Mouse (Mus musculus): Measurements from ENCODE around the gene Atxn1l. TPM values are rescaled to one million over a fixed set of nuclear protein-coding genes. Genes with fewer than 3 reads are reported as not detected.

The Atxn1l gene
- total RNA-seq, 1 experiment from 2014 or later = 13.3 TPM

GRCm38 (mm10) chr8:109747468-109748199 is 10.1 kb upstream of the Atxn1l start:
- no peak for ATAC-seq (replicated peaks in 1 of 2; ENCODE audit: insufficient read depth in 1 of 2, low FRiP score in 2 of 2, low TSS enrichment in 1 of 2, low read depth in 1 of 2, poor library complexity in 2 of 2, severe bottlenecking in 2 of 2)

DNA sequence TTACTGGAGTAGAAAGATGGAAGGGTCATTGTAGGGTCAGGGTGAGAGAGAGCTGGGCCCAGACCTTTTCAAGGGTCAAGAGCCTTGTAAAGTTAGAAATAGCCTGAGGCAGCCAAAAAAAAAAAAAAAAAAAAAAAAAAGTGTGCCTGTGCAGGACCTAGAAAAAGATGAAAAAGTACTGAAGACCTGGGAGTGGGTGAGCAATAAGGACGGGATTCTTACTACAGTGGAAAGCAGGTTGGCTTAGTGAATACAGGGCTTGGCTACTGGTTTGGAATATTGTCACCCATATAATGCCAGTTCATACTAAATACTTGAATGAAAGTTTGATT is 476 bp upstream of the Atxn1l start:
- no peak; a peak in 1 of 4 replicates for ATAC-seq (replicated peaks in 1 of 2; ENCODE audit: insufficient read depth in 1 of 2, low FRiP score in 2 of 2, low TSS enrichment in 1 of 2, low read depth in 1 of 2, poor library complexity in 2 of 2, severe bottlenecking in 2 of 2)

GRCm38 (mm10) chr8:109736819-109737218 is 720 bp downstream of the Atxn1l start:
- ATAC-seq (replicated peaks in 1 of 2; ENCODE audit: insufficient read depth in 1 of 2, low FRiP score in 2 of 2, low TSS enrichment in 1 of 2, low read depth in 1 of 2, poor library complexity in 2 of 2, severe bottlenecking in 2 of 2) = peak in 1 of 2 experiments; percentile 33; a peak in 2 of 4 replicates

GRCm38 (mm10) chr8:109734018-109734417 is 3.5 kb downstream of the Atxn1l start:
- no peak for ATAC-seq (replicated peaks in 1 of 2; ENCODE audit: insufficient read depth in 1 of 2, low FRiP score in 2 of 2, low TSS enrichment in 1 of 2, low read depth in 1 of 2, poor library complexity in 2 of 2, severe bottlenecking in 2 of 2)

GRCm38 (mm10) chr8:109731012-109731411 is 6.5 kb downstream of the Atxn1l start:
- no peak for ATAC-seq (replicated peaks in 1 of 2; ENCODE audit: insufficient read depth in 1 of 2, low FRiP score in 2 of 2, low TSS enrichment in 1 of 2, low read depth in 1 of 2, poor library complexity in 2 of 2, severe bottlenecking in 2 of 2)

GRCm38 (mm10) chr8:109725106-109725505 is 12.4 kb downstream of the Atxn1l start:
- ATAC-seq (replicated peaks in 1 of 2; ENCODE audit: insufficient read depth in 1 of 2, low FRiP score in 2 of 2, low TSS enrichment in 1 of 2, low read depth in 1 of 2, poor library complexity in 2 of 2, severe bottlenecking in 2 of 2) = no peak

GRCm38 (mm10) chr8:109714961-109715360 is 22.6 kb downstream of the Atxn1l start:
- ATAC-seq (replicated peaks in 1 of 2; ENCODE audit: insufficient read depth in 1 of 2, low FRiP score in 2 of 2, low TSS enrichment in 1 of 2, low read depth in 1 of 2, poor library complexity in 2 of 2, severe bottlenecking in 2 of 2) = no peak

DNA sequence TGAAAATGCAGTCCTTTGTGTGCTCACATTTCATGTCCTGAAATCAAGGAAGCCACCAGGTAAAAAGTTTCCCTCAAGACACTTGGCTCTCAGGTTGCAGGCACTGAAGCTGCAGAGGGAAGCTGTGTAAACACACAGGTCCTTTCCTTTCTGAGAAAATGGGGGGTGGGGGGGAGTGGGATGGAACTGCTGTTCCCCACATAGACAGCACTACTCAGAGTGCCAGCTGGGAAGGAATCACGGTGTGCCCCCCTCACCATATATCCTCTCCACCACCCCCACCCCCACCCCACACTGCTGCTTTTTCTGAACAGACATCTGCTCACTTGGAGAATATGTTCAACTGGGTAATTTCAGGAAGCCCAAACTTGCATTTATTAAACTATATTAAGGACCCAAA is 25.0 kb downstream of the Atxn1l start:
- no peak for ATAC-seq (replicated peaks in 1 of 2; ENCODE audit: insufficient read depth in 1 of 2, low FRiP score in 2 of 2, low TSS enrichment in 1 of 2, low read depth in 1 of 2, poor library complexity in 2 of 2, severe bottlenecking in 2 of 2)

GRCm38 (mm10) chr8:109707921-109708320 is 29.6 kb downstream of the Atxn1l start:
- no peak for ATAC-seq (replicated peaks in 1 of 2; ENCODE audit: insufficient read depth in 1 of 2, low FRiP score in 2 of 2, low TSS enrichment in 1 of 2, low read depth in 1 of 2, poor library complexity in 2 of 2, severe bottlenecking in 2 of 2)

GRCm38 (mm10) chr8:109706874-109707237 is 30.7 kb downstream of the Atxn1l start:
- ATAC-seq (replicated peaks in 1 of 2; ENCODE audit: insufficient read depth in 1 of 2, low FRiP score in 2 of 2, low TSS enrichment in 1 of 2, low read depth in 1 of 2, poor library complexity in 2 of 2, severe bottlenecking in 2 of 2) = peak; percentile 73 to 75

DNA sequence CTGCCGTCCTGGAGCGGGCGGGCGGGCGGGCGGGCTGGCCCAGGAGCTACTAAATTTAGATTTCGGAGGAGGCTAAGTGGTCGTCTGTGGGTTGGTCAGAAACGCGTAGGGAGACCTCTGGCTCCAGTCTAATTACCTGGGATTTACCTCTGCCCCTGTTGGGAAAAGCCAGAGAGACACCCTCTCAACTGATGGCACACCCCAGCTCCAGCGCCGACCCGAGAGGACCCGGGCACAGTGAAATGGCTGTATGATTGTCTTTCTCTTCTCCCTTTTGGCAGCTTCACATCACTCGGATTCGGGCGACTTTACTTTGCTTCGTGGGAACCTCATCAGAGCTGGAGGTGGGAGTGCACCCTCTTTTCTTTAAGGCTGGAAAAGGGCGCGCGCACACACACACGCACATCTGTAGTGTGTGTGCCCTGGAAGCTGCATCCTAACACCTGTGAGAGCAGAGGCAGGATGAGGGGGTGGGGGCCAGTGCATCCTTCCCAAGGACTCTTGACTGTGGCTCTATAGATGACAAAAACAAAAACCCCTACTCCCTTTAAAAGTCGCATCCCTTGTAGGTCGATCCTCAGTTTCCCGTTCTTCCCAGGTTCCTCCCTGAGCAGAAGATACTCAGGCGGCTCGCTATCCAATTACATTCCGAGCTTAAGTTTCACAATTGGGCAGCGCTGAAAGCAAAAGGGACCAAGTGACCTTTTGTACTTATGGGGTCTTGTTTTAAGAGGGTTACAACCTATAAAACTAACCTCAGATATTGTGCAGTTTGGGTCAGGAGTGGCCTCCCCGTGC is 31.3 kb downstream of the Atxn1l start:
- no peak for ATAC-seq (replicated peaks in 1 of 2; ENCODE audit: insufficient read depth in 1 of 2, low FRiP score in 2 of 2, low TSS enrichment in 1 of 2, low read depth in 1 of 2, poor library complexity in 2 of 2, severe bottlenecking in 2 of 2)

DNA sequence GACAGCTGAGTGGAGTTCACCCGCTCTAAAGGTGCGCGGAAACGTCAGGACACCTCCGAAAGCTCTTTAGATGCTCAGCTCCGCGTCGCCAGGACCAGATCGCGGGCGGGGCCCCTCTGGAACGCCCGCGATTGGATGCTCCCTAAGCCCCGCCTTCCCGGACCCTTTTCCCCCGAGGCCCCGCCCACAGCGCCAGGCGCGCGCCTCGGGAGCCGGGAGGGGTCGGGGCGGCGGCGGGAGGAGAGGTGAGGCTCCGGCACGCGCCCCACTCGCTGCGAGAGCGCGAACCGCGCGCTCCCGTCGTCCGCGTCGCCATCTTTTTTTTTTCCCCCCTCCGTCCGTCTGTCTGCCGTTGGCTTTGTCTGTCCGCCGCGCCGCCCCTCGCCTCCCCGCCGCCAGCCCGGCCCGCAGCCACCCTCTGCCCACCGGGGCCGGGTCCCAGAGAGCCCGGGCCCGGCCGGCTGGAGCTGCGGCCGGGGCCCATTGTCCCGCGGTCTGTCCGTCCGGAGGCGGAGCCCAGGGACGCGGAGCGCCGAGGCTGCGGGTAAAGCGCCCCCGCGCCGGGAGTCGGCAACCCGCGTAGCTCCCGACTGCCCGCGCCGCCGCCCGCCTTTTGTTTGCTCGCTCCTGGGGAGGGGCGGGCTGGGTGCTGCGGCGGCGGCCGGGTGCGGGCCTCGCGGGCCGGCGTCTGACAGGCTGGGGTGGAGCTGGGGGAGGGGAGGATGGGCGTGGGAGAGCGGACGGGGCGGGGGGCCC is 32.0 kb downstream of the Atxn1l start, which contains the start of gene Zfp821:
Zfp821 (plus strand) TSS at position 227 of the 756 bp plus-strand sequence.
- peak; percentile 47 to 70; a peak in 3 of 4 replicates for ATAC-seq (replicated peaks in 1 of 2; ENCODE audit: insufficient read depth in 1 of 2, low FRiP score in 2 of 2, low TSS enrichment in 1 of 2, low read depth in 1 of 2, poor library complexity in 2 of 2, severe bottlenecking in 2 of 2)

- ATAC-seq (replicated peaks in 1 of 2; ENCODE audit: insufficient read depth in 1 of 2, low FRiP score in 2 of 2, low TSS enrichment in 1 of 2, low read depth in 1 of 2, poor library complexity in 2 of 2, severe bottlenecking in 2 of 2) = peak; percentile 44 to 50
These were observed 32.8 kb downstream of the Atxn1l start for GRCm38 (mm10) chr8:109704565-109705319.

- ATAC-seq (replicated peaks in 1 of 2; ENCODE audit: insufficient read depth in 1 of 2, low FRiP score in 2 of 2, low TSS enrichment in 1 of 2, low read depth in 1 of 2, poor library complexity in 2 of 2, severe bottlenecking in 2 of 2) = no peak
These were observed 39.1 kb downstream of the Atxn1l start for GRCm38 (mm10) chr8:109698477-109698876.

GRCm38 (mm10) chr8:109697754-109698153 is 39.8 kb downstream of the Atxn1l start:
- no peak for ATAC-seq (replicated peaks in 1 of 2; ENCODE audit: insufficient read depth in 1 of 2, low FRiP score in 2 of 2, low TSS enrichment in 1 of 2, low read depth in 1 of 2, poor library complexity in 2 of 2, severe bottlenecking in 2 of 2)

DNA sequence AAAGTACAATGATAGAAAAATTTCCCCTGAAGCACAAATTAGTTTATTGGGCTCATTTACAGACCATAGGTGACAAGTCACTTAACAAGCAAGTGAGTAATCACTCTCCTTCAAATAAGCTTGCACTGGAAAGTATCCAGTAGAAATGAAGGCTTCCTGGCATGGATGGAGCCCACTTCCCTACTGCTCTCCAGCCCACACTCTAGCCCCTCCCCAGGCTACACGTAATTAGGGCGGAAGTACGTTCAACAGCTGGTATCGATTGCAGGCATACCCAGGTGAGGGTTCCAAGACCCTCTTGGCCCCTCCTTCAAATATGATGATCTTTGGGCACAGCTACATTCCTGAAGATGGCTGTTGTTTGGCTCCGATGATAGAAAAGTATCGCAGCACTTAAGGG is 43.4 kb downstream of the Atxn1l start:
- ATAC-seq (replicated peaks in 1 of 2; ENCODE audit: insufficient read depth in 1 of 2, low FRiP score in 2 of 2, low TSS enrichment in 1 of 2, low read depth in 1 of 2, poor library complexity in 2 of 2, severe bottlenecking in 2 of 2) = no peak

DNA sequence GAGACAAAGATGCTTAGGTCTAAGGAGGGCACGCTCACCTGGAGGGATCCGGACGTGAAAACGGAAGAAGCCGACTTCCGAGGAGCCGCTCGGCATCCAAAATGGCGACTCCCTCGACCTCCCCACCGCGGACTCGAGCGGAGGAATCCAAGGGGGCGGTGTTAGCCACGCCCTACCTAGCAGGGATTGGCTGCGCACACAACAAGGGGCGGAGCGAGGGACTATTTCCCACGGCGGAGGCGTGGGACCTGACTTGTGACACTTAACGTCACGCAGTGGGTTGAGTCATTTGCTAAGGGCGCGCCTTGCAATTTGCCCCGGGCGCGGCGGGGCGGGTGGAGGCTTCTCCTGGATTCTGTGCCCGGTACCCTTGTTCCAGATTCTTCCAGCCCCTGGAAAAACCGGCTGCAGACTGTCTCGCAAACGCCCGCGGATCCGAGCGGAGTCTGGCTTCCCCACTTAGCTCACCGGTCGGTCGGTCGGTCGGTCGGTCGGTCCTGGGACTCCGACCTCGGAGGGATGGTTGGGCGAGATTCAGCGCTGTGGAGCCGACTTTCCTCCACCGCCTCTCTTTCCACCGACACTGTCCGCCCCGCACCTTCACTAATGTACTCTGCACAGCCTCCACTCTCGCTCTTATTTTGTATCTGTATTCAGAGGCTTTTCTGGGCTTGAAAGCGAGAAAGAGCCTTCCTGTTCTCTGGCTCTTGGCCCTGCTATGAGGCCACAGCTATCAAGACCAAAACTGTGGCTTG is 44.2 kb downstream of the Atxn1l start, which contains the start of gene Ist1:
Ist1 (minus strand) TSS at position 115 of the 755 bp plus-strand sequence.
- ATAC-seq (replicated peaks in 1 of 2; ENCODE audit: insufficient read depth in 1 of 2, low FRiP score in 2 of 2, low TSS enrichment in 1 of 2, low read depth in 1 of 2, poor library complexity in 2 of 2, severe bottlenecking in 2 of 2) = peak; percentile 95 to 96
